Mouse (Mus musculus) retina, embryonic 14.5 days (tissue): ENCODE measurements at regions not wholly inside any gene's neighbourhood (a gene's known extent, or its start where the extent isn't known, plus 50 kb on each side); places are given as distances from the start of the nearest gene placed in this dataset.
"Not testable (repeated sequence)": the region's sequence is repeated elsewhere in the genome, so short reads cannot be mapped to it uniquely, and the experiment has no call there.

ENCODE experiments used
- DNase-seq: peaks from one replicate; pipeline ENCODE4 v3.0.0-alpha.2; 2015; ENCODE audit warnings: low spot score

GRCm38 (mm10) chr7:111174393-111175124, 91.7 kb upstream of the Eif4g2 start:
- no peak for DNase-seq

- DNase-seq: peak; percentile 25
Measured at GRCm38 (mm10) chr7:111172061-111172460, 89.2 kb upstream of the Eif4g2 start.

- not testable (repeated sequence) for DNase-seq
Measured at GRCm38 (mm10) chr7:111168546-111169233, 85.9 kb upstream of the Eif4g2 start.

- no peak for DNase-seq
Measured at GRCm38 (mm10) chr7:111164994-111165393, 82.2 kb upstream of the Eif4g2 start.

- no peak for DNase-seq
Measured at GRCm38 (mm10) chr7:111164276-111164675, 81.4 kb upstream of the Eif4g2 start.

GRCm38 (mm10) chr7:111163861-111164260, 81.0 kb upstream of the Eif4g2 start:
- DNase-seq: no peak

- no peak for DNase-seq
Measured at GRCm38 (mm10) chr7:111163321-111163720, 80.5 kb upstream of the Eif4g2 start.

- DNase-seq: no peak
Measured at GRCm38 (mm10) chr7:111158791-111159286, 76.0 kb upstream of the Eif4g2 start.

- no peak for DNase-seq
Measured at GRCm38 (mm10) chr7:111157754-111158325, 75.0 kb upstream of the Eif4g2 start.

- no peak for DNase-seq
Measured at GRCm38 (mm10) chr7:111157287-111157686, 74.5 kb upstream of the Eif4g2 start.

GRCm38 (mm10) chr7:111156472-111157231, 73.8 kb upstream of the Eif4g2 start:
- no peak for DNase-seq

GRCm38 (mm10) chr7:111155995-111156394, 73.2 kb upstream of the Eif4g2 start:
- no peak for DNase-seq

GRCm38 (mm10) chr7:111154217-111154616, 71.4 kb upstream of the Eif4g2 start:
- no peak for DNase-seq

GRCm38 (mm10) chr7:111150540-111150939, 67.7 kb upstream of the Eif4g2 start:
- no peak for DNase-seq

GRCm38 (mm10) chr7:111150115-111150514, 67.3 kb upstream of the Eif4g2 start:
- no peak for DNase-seq

- no peak for DNase-seq
Measured at GRCm38 (mm10) chr7:111147593-111147992, 64.8 kb upstream of the Eif4g2 start.

GRCm38 (mm10) chr7:111146670-111147069, 63.8 kb upstream of the Eif4g2 start:
- no peak for DNase-seq

GRCm38 (mm10) chr7:111144216-111144615, 61.4 kb upstream of the Eif4g2 start:
- no peak for DNase-seq

GRCm38 (mm10) chr7:111141285-111141965, 58.6 kb upstream of the Eif4g2 start:
- DNase-seq: no peak

GRCm38 (mm10) chr7:111138038-111138437, 55.2 kb upstream of the Eif4g2 start:
- no peak for DNase-seq

GRCm38 (mm10) chr7:111136066-111136639, 53.3 kb upstream of the Eif4g2 start:
- no peak for DNase-seq
